Mouse (Mus musculus): ENCODE measurements around the gene Gm9857.

- TF ChIP-seq CTCF (IDR thresholded peaks at IDR 0.05; ENCODE audit: control insufficient read depth, insufficient read depth, insufficient read length) = no peak
- no peak for TF ChIP-seq MYOD1 (IDR thresholded peaks at IDR 0.05; ENCODE audit: control insufficient read depth, insufficient read length, low read depth)
- no peak for TF ChIP-seq FOSL1 (IDR thresholded peaks at IDR 0.05; ENCODE audit: insufficient read depth, low read length, poor library complexity, severe bottlenecking)
- TF ChIP-seq MYOG (IDR thresholded peaks at IDR 0.05; ENCODE audit: control insufficient read depth, extremely low read depth, insufficient read length) = no peak
- no peak for TF ChIP-seq USF1 (IDR thresholded peaks at IDR 0.05; ENCODE audit: low read depth)
Measured at GRCm38 (mm10) chr3:108963278-108963677, 23.0 kb upstream of the Gm9857 start.

All from C2C12 (cell line).